Mouse (Mus musculus): ENCODE measurements around the gene Gm49630. TPM values are rescaled to one million over a fixed set of nuclear protein-coding genes. Genes with fewer than 3 reads are reported as not detected.
"Not testable (repeated sequence)": the region's sequence is repeated elsewhere in the genome, so short reads cannot be mapped to it uniquely, and the experiment has no call there.

Gene Gm49630
- total RNA-seq, 2 experiments from 2014 or later = not detected

GRCm38 (mm10) chr17:7369401-7369800 lies 2.4 kb downstream of the Gm49630 start:
- DNase-seq (ENCODE audit: low spot score) = not testable (repeated sequence)

GRCm38 (mm10) chr17:7366676-7367374 lies 5.0 kb downstream of the Gm49630 start:
- DNase-seq (ENCODE audit: low spot score) = not testable (repeated sequence)

GRCm38 (mm10) chr17:7366265-7366664 lies 5.5 kb downstream of the Gm49630 start:
- DNase-seq (ENCODE audit: low spot score) = not testable (repeated sequence)

- not testable (repeated sequence) for DNase-seq (ENCODE audit: low spot score)
These were observed 6.2 kb downstream of the Gm49630 start for GRCm38 (mm10) chr17:7365615-7366014.

- DNase-seq (ENCODE audit: low spot score) = not testable (repeated sequence)
These were observed 10.9 kb downstream of the Gm49630 start for GRCm38 (mm10) chr17:7360749-7361465.

GRCm38 (mm10) chr17:7359806-7360205 lies 12.0 kb downstream of the Gm49630 start:
- DNase-seq (ENCODE audit: low spot score) = not testable (repeated sequence)

GRCm38 (mm10) chr17:7352596-7352995 lies 19.2 kb downstream of the Gm49630 start, which contains the start of gene Ttll2:
TSS of gene Ttll2 (minus strand) at chr17:7352696.
- DNase-seq (ENCODE audit: low spot score) = not testable (repeated sequence)

GRCm38 (mm10) chr17:7348765-7349164 lies 23.0 kb downstream of the Gm49630 start:
- not testable (repeated sequence) for DNase-seq (ENCODE audit: low spot score)

- DNase-seq (ENCODE audit: low spot score) = not testable (repeated sequence)
These were observed 34.4 kb downstream of the Gm49630 start for GRCm38 (mm10) chr17:7337381-7337780.

GRCm38 (mm10) chr17:7332745-7333144 lies 39.0 kb downstream of the Gm49630 start:
- not testable (repeated sequence) for DNase-seq (ENCODE audit: low spot score)

- DNase-seq (ENCODE audit: low spot score) = not testable (repeated sequence)
These were observed 45.4 kb downstream of the Gm49630 start for GRCm38 (mm10) chr17:7326415-7326814.

GRCm38 (mm10) chr17:7324346-7324745 lies 47.4 kb downstream of the Gm49630 start, which contains the start of gene Tcp10a:
TSS of gene Tcp10a (plus strand) at chr17:7324646.
- DNase-seq (ENCODE audit: low spot score) = not testable (repeated sequence)

- peak; percentile 7 for DNase-seq (ENCODE audit: low spot score)
These were observed 52.0 kb downstream of the Gm49630 start for GRCm38 (mm10) chr17:7319789-7320188.

GRCm38 (mm10) chr17:7315693-7316382 lies 55.9 kb downstream of the Gm49630 start:
- not testable (repeated sequence) for DNase-seq (ENCODE audit: low spot score)

- peak; percentile 49 for DNase-seq (ENCODE audit: low spot score)
These were observed 65.2 kb downstream of the Gm49630 start for GRCm38 (mm10) chr17:7306278-7307196.

Other genes starting within 250 kb of the Gm49630 start
- gene Rps6ka2, start 201.9 kb downstream of the Gm49630 start, total RNA-seq (2021) = 100 to 1,000 TPM in 1 of 2 experiments, 10 to 100 TPM in 1; 93.6 to 103 TPM
- not detected for gene Tcp10a, start 47.3 kb downstream of the Gm49630 start, total RNA-seq (2021)
- gene Ttll2, start 19.3 kb downstream of the Gm49630 start, total RNA-seq (2021) = not detected
- gene Unc93a2, start 13.5 kb upstream of the Gm49630 start, total RNA-seq (2021) = under 1 TPM; 0.12 to 0.16 TPM

All from gastrocnemius, adult 18-20 months (tissue).